8 mouse cellular contexts compared by ENCODE assay signal in genomic region chr9:105520776-105521552, GRCm38 (mm10). TPM values are rescaled to one million over a fixed set of nuclear protein-coding genes. Genes with fewer than 3 reads are reported as not detected.
DNase-seq lines count a peak whose midpoint lies in the region; ATAC-seq and TF ChIP-seq lines count a peak whose summit lies in the region.

No protein-coding gene starts in this region.

- no peaks in the 10 kb centered on the region for H3K36me3 ChIP-seq in lung, embryonic 14.5 days (ENCODE audit: insufficient read depth)

- 13% methylated on average over 24 of the region's 24 CpGs for WGBS in lung, embryonic 14.5 days

- peak; percentile 15 for DNase-seq in kidney, adult 11 months
- no peak for DNase-seq in kidney, adult 18-20 months
- peak; percentile 69 for DNase-seq in lung, embryonic 14.5 days
- DNase-seq in urinary bladder, postnatal 36 days (ENCODE audit: low spot score in 2 of 2), result peak; percentile 5 to 25
- no peak for DNase-seq in retina, embryonic 14.5 days (ENCODE audit: low spot score)
- DNase-seq in thymus, postnatal 14 days, result no peak

- peak; percentile 59 for ATAC-seq in common myeloid progenitor, adult 5-6 weeks (replicated peaks; ENCODE audit: low read depth, poor library complexity, severe bottlenecking)
- peak; percentile 24 to 46 for ATAC-seq in hematopoietic stem cell, adult 5-6 weeks (replicated peaks in 1 of 2; ENCODE audit: insufficient read depth in 1 of 2, low FRiP score in 2 of 2, low TSS enrichment in 1 of 2, low read depth in 1 of 2, poor library complexity in 2 of 2, severe bottlenecking in 2 of 2)
- peak; percentile 69 for ATAC-seq in lung, embryonic 14.5 days (ENCODE audit: insufficient read depth)

- H3K4me2 ChIP-seq in lung, embryonic 14.5 days, result peak overlapping the region; percentile 57

- no peak overlapping the region for H3K27ac ChIP-seq in lung, embryonic 14.5 days (ENCODE audit: low read depth)

- peaks cover 11% of the 10 kb centered on the region; the same call in 1 of the 2 replicates for H3K4me1 ChIP-seq in lung, embryonic 14.5 days (ENCODE audit: insufficient read depth)

- H3K4me3 ChIP-seq in lung, embryonic 14.5 days (ENCODE audit: low read depth, low read length), result peak overlapping the region; percentile 21

- H3K9me3 ChIP-seq in lung, embryonic 14.5 days (ENCODE audit: low read depth, low read length), result no peaks in the 10 kb centered on the region

- no peak for TF ChIP-seq CTCF in lung, embryonic 14.5 days (IDR thresholded peaks at IDR 0.05; ENCODE audit: low read depth)

- H3K9ac ChIP-seq in lung, embryonic 14.5 days, result peak overlapping the region; percentile 23; the same call in 1 of the 2 replicates

- H3K27me3 ChIP-seq in lung, embryonic 14.5 days (ENCODE audit: insufficient read depth, low read length), result no peaks in the 10 kb centered on the region

RNA-seq across cellular contexts. Expression of gene Atp2c1, which starts 6.2 kb away (rescaled TPM):
- total RNA-seq in common myeloid progenitor, adult 5-6 weeks (2017), result 58.7 and 66.9 TPM in 2 replicates
- 84.2 and 88.1 TPM in 2 replicates for total RNA-seq in hematopoietic stem cell, adult 5-6 weeks (2017)
- polyA plus RNA-seq in lung, embryonic 14.5 days (2014; fragmentation: Nextera tagmentation; extraction: Ambion mirVana), result 74.3 and 74.9 TPM in 2 replicates

Comparison
In these comparisons a context has a peak if more than half of its experiments do, and no peak if none do; other contexts are left out.
1. DNase-seq: peak in kidney, adult 11 months (single experiment), lung, embryonic 14.5 days (single experiment) and urinary bladder, postnatal 36 days (2 of 2); none in kidney, adult 18-20 months (single experiment), retina, embryonic 14.5 days (single experiment) and thymus, postnatal 14 days (single experiment).
2. Peak in every context shown above with its lines, with median percentiles within 50 percentile points of each other: ATAC-seq.